Mouse (Mus musculus) small intestine, adult 2 months (tissue): ENCODE measurements around the gene Rab3ip. TPM values are rescaled to one million over a fixed set of nuclear protein-coding genes. Genes with fewer than 3 reads are reported as not detected.

Experiments used
- H3K27ac ChIP-seq: fragments of 200-500 bp; 2 replicates; pipeline ENCODE4 v1.5.1; 2012; ENCODE audit warnings: low read depth, low read length, control low read depth, inconsistent platforms; ENCODE audit not compliant: insufficient read depth
- H3K27me3 ChIP-seq: fragments of 200-500 bp; 2 replicates; pipeline ENCODE4 v1.6.1; 2012; ENCODE audit warnings: mild to moderate bottlenecking, moderate library complexity, low read length, inconsistent platforms; ENCODE audit not compliant: control insufficient read depth, insufficient read depth
- H3K36me3 ChIP-seq: fragments of 200-500 bp; 2 replicates; pipeline ENCODE4 v1.6.1; 2012; ENCODE audit warnings: mild to moderate bottlenecking, low read length, control low read depth, inconsistent platforms; ENCODE audit not compliant: control insufficient read depth, insufficient read depth
- H3K4me1 ChIP-seq: fragments of 200-500 bp; 2 replicates; pipeline ENCODE4 v1.6.1; 2012; ENCODE audit warnings: low read length, inconsistent platforms, mixed read lengths; ENCODE audit not compliant: control insufficient read depth, insufficient read depth, insufficient read length
- H3K4me3 ChIP-seq: fragments of 200-500 bp; 2 replicates; pipeline ENCODE4 v1.5.1; 2012; ENCODE audit warnings: low read depth, mild to moderate bottlenecking, control low read depth, inconsistent platforms, low read length, moderate library complexity
- CTCF ChIP-seq: fragments of 200-500 bp; IDR thresholded peaks from 2 replicates; pipeline ENCODE4 v1.5.1; 2012; ENCODE audit warnings: low read depth, mild to moderate bottlenecking, control low read depth, inconsistent platforms, low read length, moderate library complexity, mixed read lengths; ENCODE audit not compliant: insufficient replicate concordance, insufficient read length; ENCODE audit errors: extremely low read depth
- POLR2A ChIP-seq: fragments of 200-500 bp; IDR thresholded peaks from 2 replicates; pipeline ENCODE4 v1.6.1; 2012; ENCODE audit warnings: low read depth, mild to moderate bottlenecking, control low read depth, inconsistent platforms, low read length, moderate library complexity
- WGBS: fragments of 180-500 bp; shearing (Covaris S2); methylation state at CpG from one replicate; pipeline ENCODE4 v1.1.7; 2018; 5-methylcytosine and 5-hydroxymethylcytosine counted together
- polyA plus RNA-seq: library from polyadenylated mRNA; depleted of rRNA; stranded (reverse); fragments of >200 nt; gene quantifications from 2 replicates; pipeline ENCODE4 v1.2.3, GENCODE M21; 2012

The Rab3ip gene
- polyA plus RNA-seq, 1 experiment, result 169 TPM

GRCm38 (mm10) chr10:116908901-116909642, 41.5 kb downstream of the Rab3ip start:
- Histone ChIP-seq H3K4me1 (peaks cover 3% of the 10 kb centered on the region; the same call in 1 of the 2 replicates), H3K36me3 (peaks cover 69% of the 10 kb centered on the region), H3K4me3 (no peak overlapping the region), H3K27me3 (no peaks in the 10 kb centered on the region), H3K27ac (no peak overlapping the region)
- TF ChIP-seq POLR2A (no peak), CTCF (no peak)
- 79% methylated on average over 15 of the region's 15 CpGs for WGBS

GRCm38 (mm10) chr10:116906794-116907193, 43.8 kb downstream of the Rab3ip start:
- TF ChIP-seq CTCF (no peak), POLR2A (no peak)
- WGBS, result 93% methylated on average over 9 of the region's 9 CpGs
- no peaks in the 10 kb centered on the region for H3K27me3 ChIP-seq

GRCm38 (mm10) chr10:116904503-116904908, 46.1 kb downstream of the Rab3ip start:
- Histone ChIP-seq H3K4me1 (peaks cover 3% of the 10 kb centered on the region; the same call in 1 of the 2 replicates), H3K27me3 (no peaks in the 10 kb centered on the region), H3K36me3 (peaks cover 35% of the 10 kb centered on the region), H3K27ac (no peak overlapping the region), H3K4me3 (no peak overlapping the region)
- TF ChIP-seq POLR2A (no peak), CTCF (no peak)
- 48% methylated on average over 10 of the region's 10 CpGs for WGBS

More at GRCm38 (mm10) chr10:116906794-116907193, 43.8 kb downstream of the Rab3ip start:
- peaks cover 54% of the 10 kb centered on the region for H3K36me3 ChIP-seq
- H3K4me1 ChIP-seq, result peaks cover 3% of the 10 kb centered on the region; the same call in 1 of the 2 replicates
- H3K27ac ChIP-seq, result no peak overlapping the region
- H3K4me3 ChIP-seq, result no peak overlapping the region

GRCm38 (mm10) chr10:116896336-116897177, 54.0 kb downstream of the Rab3ip start, which contains the start of gene Myrfl:
TSS of gene Myrfl (minus strand) at chr10:116896919.
- peaks cover 19% of the 10 kb centered on the region; the same call in 1 of the 2 replicates for H3K4me1 ChIP-seq
- H3K4me3 ChIP-seq, result peak within 1 kb of the TSS; percentile 62
- 27% methylated on average over 17 of the region's 17 CpGs for WGBS
- no peak; the same call in 1 of the 2 replicates for TF ChIP-seq POLR2A
- TF ChIP-seq CTCF, result no peak
- H3K36me3 ChIP-seq, result no peaks in the 10 kb centered on the region; the same call in 1 of the 2 replicates
- H3K27me3 ChIP-seq, result no peaks in the 10 kb centered on the region
- H3K27ac ChIP-seq, result peak within 1 kb of the TSS; percentile 98

- no peak for TF ChIP-seq POLR2A
- TF ChIP-seq CTCF, result no peak
- Histone ChIP-seq H3K4me1 (peaks cover 27% of the 10 kb centered on the region; the same call in 1 of the 2 replicates), H3K27ac (peak overlapping the region; percentile 98), H3K36me3 (peaks cover 2% of the 10 kb centered on the region; the same call in 1 of the 2 replicates), H3K27me3 (no peaks in the 10 kb centered on the region), H3K4me3 (peak overlapping the region; percentile 54)
- WGBS, result 40% methylated on average over 12 of the region's 12 CpGs
Measured at GRCm38 (mm10) chr10:116895108-116895833, 55.3 kb downstream of the Rab3ip start.

- Histone ChIP-seq H3K4me3 (peak overlapping the region; percentile 38; the same call in 1 of the 2 replicates), H3K27me3 (no peaks in the 10 kb centered on the region), H3K4me1 (peaks cover 27% of the 10 kb centered on the region; the same call in 1 of the 2 replicates), H3K27ac (peak overlapping the region; percentile 56), H3K36me3 (peaks cover 2% of the 10 kb centered on the region; the same call in 1 of the 2 replicates)
- no peak for TF ChIP-seq POLR2A
- TF ChIP-seq CTCF, result no peak
- WGBS, result 51% methylated on average over 6 of the region's 6 CpGs
Measured at GRCm38 (mm10) chr10:116894540-116894939, 56.0 kb downstream of the Rab3ip start.

GRCm38 (mm10) chr10:116893753-116894152, 56.8 kb downstream of the Rab3ip start:
- H3K4me1 ChIP-seq, result peaks cover 27% of the 10 kb centered on the region; the same call in 1 of the 2 replicates
- H3K27ac ChIP-seq, result no peak overlapping the region
- 2% methylated on average over 3 of the region's 3 CpGs for WGBS
- no peaks in the 10 kb centered on the region for H3K27me3 ChIP-seq
- TF ChIP-seq POLR2A (no peak), CTCF (peak; percentile 37; the same call in 1 of the 2 replicates)
- H3K4me3 ChIP-seq, result no peak overlapping the region
- peaks cover 2% of the 10 kb centered on the region; the same call in 1 of the 2 replicates for H3K36me3 ChIP-seq
